Mouse (Mus musculus) ES-E14 (cell line): ENCODE measurements around the gene Gm10974. TPM values are rescaled to one million over a fixed set of nuclear protein-coding genes. Genes with fewer than 3 reads are reported as not detected.

Source experiments
- DNase-seq: peaks from one replicate; pipeline ENCODE4 v3.0.0-alpha.2; 2013; ENCODE audit warnings: low read depth, low spot score
- H3K27ac ChIP-seq: 2 replicates; pipeline ENCODE4 v1.5.1; 2012; ENCODE audit warnings: low read depth, mild to moderate bottlenecking, low read length, moderate library complexity, mixed read lengths; ENCODE audit not compliant: poor library complexity, insufficient read depth, severe bottlenecking
- H3K36me3 ChIP-seq: 2 replicates; pipeline ENCODE4 v1.6.1; 2012; ENCODE audit warnings: mild to moderate bottlenecking, low read length, moderate library complexity, mixed read lengths; ENCODE audit not compliant: control insufficient read depth, poor library complexity, insufficient read depth, severe bottlenecking
- H3K4me1 ChIP-seq, 2 experiments: fragments of 150-350 bp in 1 of 2; sonication (generic) in 1 of 2; 2 replicates each; pipeline ENCODE4 v1.6.1; 2012; ENCODE audit warnings: low read length in 2 of 2, mild to moderate bottlenecking in 1 of 2, mixed read lengths in 1 of 2; ENCODE audit not compliant: control insufficient read depth in 2 of 2, insufficient read depth in 2 of 2, poor library complexity in 1 of 2
- H3K4me3 ChIP-seq, 2 experiments: fragments of 150-350 bp in 1 of 2; sonication (generic) in 1 of 2; 2 replicates each; pipeline ENCODE4 v1.5.1; 2012; ENCODE audit warnings: low read length in 2 of 2, low read depth in 1 of 2, mild to moderate bottlenecking in 1 of 2, mixed read lengths in 1 of 2; ENCODE audit not compliant: insufficient read depth in 1 of 2, poor library complexity in 1 of 2, severe bottlenecking in 1 of 2
- H3K9ac ChIP-seq: 2 replicates; pipeline ENCODE4 v1.6.1; 2012; ENCODE audit warnings: low read depth, mild to moderate bottlenecking, low read length, mixed read lengths; ENCODE audit not compliant: poor library complexity, insufficient read depth, severe bottlenecking
- H3K9me3 ChIP-seq: fragments of 150-350 bp; sonication (generic); 2 replicates; pipeline ENCODE4 v1.6.1; 2012; ENCODE audit warnings: low read depth, mild to moderate bottlenecking, low read length; ENCODE audit not compliant: control insufficient read depth, insufficient read depth
- CHD2 ChIP-seq: IDR thresholded peaks from 2 replicates; pipeline ENCODE4 v1.6.1; 2014; ENCODE audit warnings: mild to moderate bottlenecking, low read depth, low read length, inconsistent platforms
- HCFC1 ChIP-seq: IDR thresholded peaks from 2 replicates; pipeline ENCODE4 v1.6.1; 2012; ENCODE audit warnings: low read length, inconsistent platforms, borderline replicate concordance; ENCODE audit not compliant: insufficient read depth
- MAFK ChIP-seq: IDR thresholded peaks from 2 replicates; pipeline ENCODE4 v1.6.1; 2014; ENCODE audit warnings: mild to moderate bottlenecking, low read depth, low read length, inconsistent platforms; ENCODE audit not compliant: insufficient read depth
- ZC3H11A ChIP-seq: IDR thresholded peaks from 2 replicates; pipeline ENCODE4 v1.6.1; 2012; ENCODE audit warnings: low read depth, mild to moderate bottlenecking, inconsistent platforms, low read length, borderline replicate concordance
- ZNF384 ChIP-seq: IDR thresholded peaks from 2 replicates; pipeline ENCODE4 v1.6.1; 2012; ENCODE audit warnings: low read depth, low read length, inconsistent platforms
- in situ Hi-C, 2 experiments: fragments of 600-800 bp; cut with MboI; formaldehyde crosslinking; loops; one replicate each; pipeline ENCODE4 v1.15.1; 2025; ENCODE audit warnings: low sequenced_read_pairs in 2 of 2, inconsistent platforms in 1 of 2; ENCODE audit not compliant: unreplicated experiment in 2 of 2
- total RNA-seq: library from RNA; depleted of rRNA; stranded (reverse); fragments of 300-350 nt; gene quantifications from 2 replicates; pipeline ENCODE4 v1.2.3, GENCODE M21; 2012

Gene Gm10974
- total RNA-seq, 1 experiment = not detected

GRCm38 (mm10) chr7:66397288-66397687, 31.6 kb downstream of the Gm10974 start:
- Histone ChIP-seq H3K27ac (no peak overlapping the region), H3K4me1 (no peaks in the 10 kb centered on the region), H3K4me3 (no peak overlapping the region), H3K9ac (no peak overlapping the region), H3K9me3 (no peaks in the 10 kb centered on the region), H3K36me3 (no peaks in the 10 kb centered on the region)
- in situ Hi-C loops = no loop called here
- DNase-seq = no peak
- no peak for TF ChIP-seq ZNF384
- no peak for TF ChIP-seq CHD2
- TF ChIP-seq ZC3H11A = no peak
- TF ChIP-seq HCFC1 = no peak
- TF ChIP-seq MAFK = no peak

DNA sequence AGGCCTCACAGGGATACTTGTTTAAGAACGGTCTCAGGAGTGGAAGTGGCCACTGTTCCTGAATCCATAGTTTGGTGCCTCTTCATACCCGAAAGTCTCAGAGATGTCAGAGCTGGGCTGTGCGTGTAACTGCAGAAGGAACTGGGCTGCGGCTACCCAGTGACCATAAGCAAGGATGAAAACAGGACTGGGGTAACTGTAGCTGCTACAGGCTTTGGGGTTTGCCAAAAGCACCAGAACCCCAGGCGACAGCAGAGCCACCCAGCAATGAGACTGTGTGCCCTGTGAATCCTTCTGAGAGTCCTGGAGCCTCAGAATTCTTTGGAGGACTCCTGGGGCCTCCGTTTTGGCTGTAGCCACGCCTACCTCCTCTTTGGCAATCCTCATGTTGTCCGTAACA, 35.9 kb downstream of the Gm10974 start:
- in situ Hi-C loops = loop anchor here in 1 of 2 experiments (25.0 kb wide), 1 partner anchor 261 kb away; no protein-coding TSS in a partner anchor
- no peak for DNase-seq
- H3K9me3 ChIP-seq = no peaks in the 10 kb centered on the region
- H3K9ac ChIP-seq = no peak overlapping the region
- H3K4me1 ChIP-seq = peaks cover 0 to 2% of the 10 kb centered on the region in 2 experiments; a peak in 1 of 4 replicates
- H3K36me3 ChIP-seq = no peaks in the 10 kb centered on the region
- no peak overlapping the region for H3K4me3 ChIP-seq
- no peak for TF ChIP-seq MAFK
- TF ChIP-seq ZNF384 = no peak
- no peak for TF ChIP-seq CHD2
- TF ChIP-seq ZC3H11A = no peak
- no peak for TF ChIP-seq HCFC1
- H3K27ac ChIP-seq = no peak overlapping the region

DNA sequence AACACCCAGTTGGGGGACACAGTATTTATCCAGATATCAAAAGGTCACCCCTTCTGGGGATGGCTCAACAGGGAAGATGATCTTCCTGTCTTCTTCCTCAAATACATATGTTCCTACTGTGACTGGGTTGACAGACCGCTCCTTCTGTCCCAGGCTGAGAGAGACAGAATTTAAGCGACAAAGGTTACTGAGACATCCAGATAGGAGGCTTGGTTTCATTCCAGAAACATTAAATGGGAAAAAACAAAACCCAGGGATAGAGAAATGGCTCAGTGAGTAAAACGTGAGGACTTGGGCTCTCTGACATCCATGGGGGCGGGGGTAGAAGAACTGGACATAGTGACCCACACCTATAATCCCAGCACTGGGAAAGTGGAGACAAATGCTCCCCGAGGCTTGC, 37.2 kb downstream of the Gm10974 start:
- in situ Hi-C loops = loop anchor here in 1 of 2 experiments (25.0 kb wide), 1 partner anchor 259 kb away; no protein-coding TSS in a partner anchor
- no peak overlapping the region for H3K27ac ChIP-seq
- TF ChIP-seq MAFK = no peak
- no peak for TF ChIP-seq ZC3H11A
- no peak for TF ChIP-seq HCFC1
- TF ChIP-seq CHD2 = no peak
- TF ChIP-seq ZNF384 = no peak
- no peaks in the 10 kb centered on the region for H3K9me3 ChIP-seq
- no peak for DNase-seq
- peaks cover 0 to 2% of the 10 kb centered on the region in 2 experiments; a peak in 1 of 4 replicates for H3K4me1 ChIP-seq
- H3K4me3 ChIP-seq = no peak overlapping the region
- H3K36me3 ChIP-seq = no peaks in the 10 kb centered on the region
- H3K9ac ChIP-seq = no peak overlapping the region

- H3K4me3 ChIP-seq = no peak overlapping the region
- H3K36me3 ChIP-seq = no peaks in the 10 kb centered on the region
- no peak overlapping the region for H3K27ac ChIP-seq
- H3K9ac ChIP-seq = no peak overlapping the region
- DNase-seq = no peak
- H3K4me1 ChIP-seq = peaks cover 0 to 2% of the 10 kb centered on the region in 2 experiments; a peak in 1 of 4 replicates
- in situ Hi-C loops = loop anchor here in 1 of 2 experiments (25.0 kb wide), 1 partner anchor 258 kb away; no protein-coding TSS in a partner anchor
- no peaks in the 10 kb centered on the region for H3K9me3 ChIP-seq
- TF ChIP-seq MAFK = no peak
- no peak for TF ChIP-seq CHD2
- no peak for TF ChIP-seq ZNF384
- TF ChIP-seq HCFC1 = no peak
- no peak for TF ChIP-seq ZC3H11A
Observed at GRCm38 (mm10) chr7:66404141-66404540, 38.4 kb downstream of the Gm10974 start.

- Histone ChIP-seq H3K36me3 (no peaks in the 10 kb centered on the region), H3K9ac (no peak overlapping the region), H3K9me3 (no peaks in the 10 kb centered on the region), H3K27ac (no peak overlapping the region), H3K4me1 (peaks cover 0 to 2% of the 10 kb centered on the region in 2 experiments; a peak in 1 of 4 replicates), H3K4me3 (no peak overlapping the region)
- no peak for DNase-seq
- in situ Hi-C loops = loop anchor here in 1 of 2 experiments (25.0 kb wide), 1 partner anchor 257 kb away; no protein-coding TSS in a partner anchor
- TF ChIP-seq CHD2 (no peak), MAFK (no peak), HCFC1 (no peak), ZNF384 (no peak), ZC3H11A (no peak)
Observed at GRCm38 (mm10) chr7:66404802-66405201, 39.1 kb downstream of the Gm10974 start.
